Mouse (Mus musculus): ENCODE measurements around the gene Pdk2.

DNA sequence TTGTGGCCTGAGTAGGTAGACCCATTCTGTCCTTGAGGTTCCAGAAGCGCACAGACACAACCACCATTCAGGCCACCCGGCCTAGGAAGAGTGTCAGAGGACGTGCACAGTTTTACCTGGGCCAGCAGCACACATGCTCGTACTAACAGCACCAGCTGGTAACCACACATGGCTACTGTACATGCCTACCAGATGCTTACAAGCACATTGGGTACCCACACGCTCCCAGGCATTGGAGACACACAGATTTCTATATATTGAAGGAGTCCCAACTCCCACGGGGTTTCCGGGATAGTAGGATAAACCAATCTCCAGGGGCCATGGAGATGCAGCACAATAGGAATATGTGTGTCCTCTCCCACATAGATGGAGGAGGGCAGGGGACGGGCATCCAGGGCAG lies 38.4 kb downstream of the Pdk2 start:
- TF ChIP-seq POLR2A (IDR thresholded peaks at IDR 0.05; ENCODE audit: control insufficient read depth, low read depth, low read length): no peak
- no peak for TF ChIP-seq CTCF (IDR thresholded peaks at IDR 0.05; ENCODE audit: control insufficient read depth, insufficient read depth, insufficient replicate concordance, low read depth, low read length)

Data from testis, adult 2 months (tissue).